Mouse (Mus musculus) frontal cortex, adult (tissue): ENCODE measurements around the gene Zfp367.

Experiments
- ATAC-seq: cut with Nextera tagmentation; 2 replicates; pipeline ENCODE4 v1.9.2; 2017; ENCODE audit warnings: mild to moderate bottlenecking, moderate library complexity, mixed read lengths; ENCODE audit not compliant: low TSS enrichment

The Zfp367 gene

GRCm38 (mm10) chr13:64091006-64091405, 62.0 kb downstream of the Zfp367 start:
- no peak for ATAC-seq

DNA sequence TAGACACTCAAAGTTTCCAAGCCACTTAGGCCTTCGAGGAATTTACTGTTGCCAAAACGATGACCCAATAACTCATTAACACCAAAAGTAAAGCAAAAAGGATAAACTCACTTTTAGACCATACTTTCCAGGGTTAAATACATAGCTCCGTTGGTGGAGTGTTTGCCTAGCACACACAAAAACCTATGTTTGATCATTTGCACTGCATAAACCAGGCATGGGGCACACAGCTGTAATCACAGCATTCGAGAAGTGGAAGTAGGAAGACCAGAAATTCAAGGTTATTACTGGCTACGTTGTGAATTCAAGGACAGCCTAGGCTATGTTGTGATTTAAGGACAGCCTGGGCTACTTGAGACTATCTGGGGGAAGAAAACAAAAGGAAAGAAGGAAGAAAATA, 62.7 kb downstream of the Zfp367 start:
- ATAC-seq: no peak

DNA sequence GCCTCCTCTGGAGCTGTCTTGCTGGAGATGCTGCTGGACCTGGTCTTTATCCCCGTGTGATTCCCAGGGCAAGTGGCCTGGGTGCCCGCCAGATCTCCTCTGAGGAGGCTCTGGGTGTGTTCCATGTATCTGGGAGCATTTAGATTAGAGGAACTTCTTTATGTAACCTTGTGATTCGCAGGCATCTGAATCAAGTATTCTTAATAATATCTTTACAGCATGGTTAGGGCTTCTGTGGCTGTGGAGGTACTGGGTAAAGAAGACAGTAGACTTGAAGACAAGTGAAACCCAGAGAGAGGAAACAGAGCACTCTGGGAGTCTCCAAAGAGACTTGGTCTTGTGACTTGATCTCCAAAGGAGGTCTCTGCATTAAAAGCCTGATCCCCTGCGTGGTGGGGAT, 63.9 kb downstream of the Zfp367 start, which contains the start of gene Hsd17b3:
TSS of gene Hsd17b3 (minus strand) at position 101 of the 400 bp plus-strand sequence.
- ATAC-seq: no peak

GRCm38 (mm10) chr13:64088057-64088456, 64.9 kb downstream of the Zfp367 start:
- ATAC-seq: peak; percentile 72

DNA sequence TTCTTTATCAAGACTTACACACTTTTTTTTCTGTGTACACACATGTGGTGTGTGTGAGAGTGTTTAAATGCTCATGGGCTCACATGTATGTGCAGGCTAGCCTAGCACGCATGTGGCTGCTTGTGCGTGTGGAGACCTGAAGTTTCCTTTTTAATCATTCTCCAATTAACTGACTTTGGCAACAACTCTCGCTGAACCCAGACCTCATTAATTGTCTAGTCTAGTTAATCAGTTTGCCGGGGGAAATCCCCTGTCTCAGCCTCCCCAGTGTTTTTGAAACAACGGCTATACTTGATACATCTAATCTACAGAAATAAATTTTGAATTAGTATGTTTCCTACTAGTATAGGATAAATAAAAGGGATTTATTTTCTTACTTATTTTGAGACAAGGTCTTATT, 67.0 kb downstream of the Zfp367 start:
- ATAC-seq: no peak

DNA sequence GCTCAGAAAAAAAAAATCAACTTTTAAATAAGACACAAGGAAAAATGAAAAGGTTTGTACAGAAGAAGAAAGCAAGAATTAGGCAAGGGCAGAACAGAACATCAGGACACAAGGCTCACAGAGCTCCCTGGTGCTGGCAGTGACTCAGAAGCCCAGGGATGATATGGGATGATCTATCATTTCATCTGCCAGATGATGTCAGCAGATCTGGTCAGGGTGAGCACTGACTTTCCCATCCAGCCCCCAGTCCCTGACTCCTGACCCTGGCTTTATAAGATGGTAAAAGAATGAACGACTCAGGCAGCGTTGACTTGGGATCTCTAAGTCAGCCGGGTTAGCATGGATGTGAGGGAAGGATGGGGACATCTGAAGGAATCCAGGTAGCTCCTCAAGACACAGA, 69.7 kb downstream of the Zfp367 start:
- no peak for ATAC-seq
